Mouse (Mus musculus) T-cell, adult 2 months (primary cell): Measurements from ENCODE around the gene Parn.
A peak's percentile ranks its signal among the peaks of the same experiment; 100 is the strongest.

Experiments used
- DNase-seq: peaks from one replicate; pipeline ENCODE4 v3.0.0; 2022; ENCODE audit warnings: low spot score

The Parn gene

GRCm38 (mm10) chr16:13621745-13622507 is 46.0 kb downstream of the Parn start:
- no peak for DNase-seq

GRCm38 (mm10) chr16:13620194-13620593 is 47.8 kb downstream of the Parn start:
- no peak for DNase-seq

GRCm38 (mm10) chr16:13615276-13615675 is 52.7 kb downstream of the Parn start:
- DNase-seq: no peak

- DNase-seq: no peak
These were observed 55.4 kb downstream of the Parn start for GRCm38 (mm10) chr16:13612571-13612970.

GRCm38 (mm10) chr16:13612058-13612457 is 55.9 kb downstream of the Parn start:
- no peak for DNase-seq

- no peak for DNase-seq
These were observed 56.6 kb downstream of the Parn start for GRCm38 (mm10) chr16:13611399-13611798.

- DNase-seq: no peak
These were observed 57.0 kb downstream of the Parn start for GRCm38 (mm10) chr16:13610951-13611381.

GRCm38 (mm10) chr16:13608705-13609085 is 59.3 kb downstream of the Parn start:
- DNase-seq: no peak

GRCm38 (mm10) chr16:13607987-13608704 is 59.8 kb downstream of the Parn start:
- no peak for DNase-seq

GRCm38 (mm10) chr16:13602779-13603178 is 65.2 kb downstream of the Parn start:
- DNase-seq: no peak

- DNase-seq: no peak
These were observed 78.9 kb downstream of the Parn start for GRCm38 (mm10) chr16:13589049-13589408.

GRCm38 (mm10) chr16:13588182-13589048 is 79.6 kb downstream of the Parn start:
- no peak for DNase-seq

GRCm38 (mm10) chr16:13585234-13585633 is 82.7 kb downstream of the Parn start:
- no peak for DNase-seq

- DNase-seq: peak; percentile 2
These were observed 87.2 kb downstream of the Parn start for GRCm38 (mm10) chr16:13580784-13581183.

GRCm38 (mm10) chr16:13580016-13580415 is 88.0 kb downstream of the Parn start:
- DNase-seq: no peak

- DNase-seq: no peak
These were observed 92.7 kb downstream of the Parn start for GRCm38 (mm10) chr16:13575306-13575705.

GRCm38 (mm10) chr16:13568280-13568679 is 99.7 kb downstream of the Parn start:
- no peak for DNase-seq

- no peak for DNase-seq
These were observed 100.4 kb downstream of the Parn start for GRCm38 (mm10) chr16:13567614-13568013.

GRCm38 (mm10) chr16:13566351-13566750 is 101.6 kb downstream of the Parn start:
- no peak for DNase-seq

GRCm38 (mm10) chr16:13565291-13565690 is 102.7 kb downstream of the Parn start:
- no peak for DNase-seq

GRCm38 (mm10) chr16:13557784-13558183 is 110.2 kb downstream of the Parn start:
- DNase-seq: no peak

GRCm38 (mm10) chr16:13556954-13557470 is 111.0 kb downstream of the Parn start:
- DNase-seq: no peak
